Mouse (Mus musculus) gastrocnemius, adult 8-10 months (tissue): Measurements from ENCODE around the gene Fgfr2. TPM values are rescaled to one million over a fixed set of nuclear protein-coding genes. Genes with fewer than 3 reads are reported as not detected.

Experiments used
- DNase-seq, 2 experiments: peaks; one replicate each; pipeline ENCODE4 v3.0.0; 2022; ENCODE audit warnings: low spot score in 2 of 2
- total RNA-seq, 4 experiments: library from RNA; stranded (reverse); gene quantifications; 2 replicates each; pipeline ENCODE4 v1.2.4; 2022

Gene Fgfr2
- total RNA-seq, 4 experiments from 2014 or later = 0.17 to 1.3 (median 0.62) TPM

DNA sequence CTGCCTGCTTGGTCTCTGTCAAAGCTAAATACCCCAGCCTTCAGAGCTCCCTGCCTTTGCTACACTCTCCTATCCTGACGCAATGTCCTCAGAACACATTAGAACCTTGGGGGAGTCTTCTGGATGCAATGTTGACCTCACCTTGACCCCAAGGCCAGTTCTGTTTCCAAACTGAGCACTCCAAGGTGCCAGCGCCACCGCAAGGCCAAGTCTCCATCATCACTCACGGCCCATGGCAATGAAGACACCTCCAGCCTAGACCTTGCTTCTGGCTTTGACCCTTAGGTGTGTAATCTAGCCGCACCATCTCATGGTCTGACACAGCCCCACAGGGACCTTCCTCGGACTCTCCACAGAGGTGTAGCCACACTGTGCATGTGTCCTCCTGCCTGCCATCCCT lies 2325.6 kb downstream of the Fgfr2 start:
- DNase-seq = no peak

DNA sequence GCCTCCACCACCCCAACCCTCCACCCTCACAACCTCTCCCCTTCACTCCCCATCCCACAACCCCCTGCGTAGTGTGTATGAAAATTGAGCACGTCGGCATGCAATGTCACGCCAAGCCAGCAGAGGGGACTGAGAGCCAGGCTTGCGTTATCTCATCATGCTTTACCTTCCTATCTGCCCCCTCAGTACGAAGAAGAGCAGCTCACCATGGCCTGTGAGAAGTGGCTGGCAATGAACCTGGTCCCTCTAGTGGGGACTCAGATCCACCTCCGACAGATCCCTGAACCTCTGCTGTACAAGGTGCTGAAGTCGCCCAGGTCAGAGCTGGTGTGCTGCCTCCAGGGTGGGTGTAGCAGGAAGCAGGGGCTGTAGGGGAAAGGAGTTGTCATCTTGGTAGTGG lies 2326.4 kb downstream of the Fgfr2 start:
- DNase-seq = no peak

GRCm38 (mm10) chr7:130793671-130794070 lies 2329.5 kb downstream of the Fgfr2 start:
- DNase-seq = no peak

DNA sequence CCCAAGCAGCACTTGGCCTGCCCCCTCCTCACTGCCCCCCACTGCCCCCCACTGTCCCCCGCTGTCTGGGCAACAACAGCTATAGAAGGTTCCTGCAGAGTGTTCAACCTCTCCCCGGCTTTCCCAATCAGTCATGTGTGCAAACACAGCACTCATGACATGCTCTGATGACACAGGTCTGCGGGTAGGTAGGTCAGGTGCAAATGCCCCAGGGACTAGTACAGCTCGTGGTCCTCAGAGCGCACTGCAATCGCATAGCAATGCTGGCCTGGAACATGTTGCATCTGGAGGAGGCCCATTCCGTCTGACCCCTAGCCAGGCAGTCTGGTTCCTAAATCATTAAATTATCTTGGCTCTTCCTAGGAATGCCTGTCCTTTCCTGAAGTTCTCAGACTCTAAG lies 2333.7 kb downstream of the Fgfr2 start:
- no peak for DNase-seq

DNA sequence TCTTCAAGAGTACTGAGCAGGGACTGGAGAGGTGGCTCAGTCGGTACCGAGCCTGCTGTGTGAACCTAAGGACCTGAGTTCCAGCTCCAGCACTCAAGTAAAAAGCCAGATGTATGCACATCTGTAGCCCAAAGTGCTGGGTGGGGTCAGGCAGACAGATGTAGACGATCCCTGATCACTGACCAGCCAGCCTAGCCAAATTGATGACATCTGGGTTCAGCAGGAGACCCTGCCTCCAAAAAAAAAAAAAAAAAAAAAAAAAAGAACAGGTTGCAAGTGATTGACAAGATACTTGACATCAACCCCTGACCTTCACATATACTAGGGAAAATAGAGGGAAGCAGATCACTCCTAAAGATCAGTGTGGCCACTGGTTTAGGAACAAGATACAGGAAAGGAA lies 2334.2 kb downstream of the Fgfr2 start:
- no peak for DNase-seq

GRCm38 (mm10) chr7:130787537-130787936 lies 2335.6 kb downstream of the Fgfr2 start:
- DNase-seq = no peak

GRCm38 (mm10) chr7:130786708-130787107 lies 2336.4 kb downstream of the Fgfr2 start:
- DNase-seq = no peak

DNA sequence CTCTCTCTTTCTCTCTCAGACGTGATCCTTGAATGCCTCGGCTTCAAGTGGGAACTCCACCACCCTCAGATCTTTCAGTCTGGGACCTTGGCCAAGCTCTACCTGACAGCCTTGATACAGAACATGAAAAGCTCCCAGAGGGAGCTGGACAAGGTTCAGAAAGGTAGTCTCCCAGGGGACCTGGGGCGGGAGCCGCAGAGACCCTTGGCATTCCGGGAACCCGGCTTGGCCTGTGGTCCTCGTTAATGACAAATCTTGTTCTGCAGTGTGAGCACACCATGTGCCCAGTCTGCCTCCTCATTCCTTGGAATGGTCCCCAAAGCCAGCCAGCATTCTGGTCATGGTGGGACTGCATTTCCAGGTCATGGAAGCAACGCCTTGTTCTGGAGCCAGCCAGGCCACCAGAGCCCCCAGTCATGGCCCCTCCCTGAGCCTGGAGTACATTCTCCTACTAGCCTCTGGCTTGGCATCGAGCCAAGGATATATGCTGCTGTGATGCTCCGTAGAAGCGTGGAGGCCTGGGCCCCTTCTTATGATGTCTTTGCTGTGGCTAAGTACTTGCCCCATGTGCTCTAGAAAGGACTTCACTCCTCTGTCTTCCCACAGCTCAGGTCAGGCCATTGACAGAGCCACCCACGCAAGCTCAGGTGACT lies 2337.1 kb downstream of the Fgfr2 start:
- DNase-seq = no peak

DNA sequence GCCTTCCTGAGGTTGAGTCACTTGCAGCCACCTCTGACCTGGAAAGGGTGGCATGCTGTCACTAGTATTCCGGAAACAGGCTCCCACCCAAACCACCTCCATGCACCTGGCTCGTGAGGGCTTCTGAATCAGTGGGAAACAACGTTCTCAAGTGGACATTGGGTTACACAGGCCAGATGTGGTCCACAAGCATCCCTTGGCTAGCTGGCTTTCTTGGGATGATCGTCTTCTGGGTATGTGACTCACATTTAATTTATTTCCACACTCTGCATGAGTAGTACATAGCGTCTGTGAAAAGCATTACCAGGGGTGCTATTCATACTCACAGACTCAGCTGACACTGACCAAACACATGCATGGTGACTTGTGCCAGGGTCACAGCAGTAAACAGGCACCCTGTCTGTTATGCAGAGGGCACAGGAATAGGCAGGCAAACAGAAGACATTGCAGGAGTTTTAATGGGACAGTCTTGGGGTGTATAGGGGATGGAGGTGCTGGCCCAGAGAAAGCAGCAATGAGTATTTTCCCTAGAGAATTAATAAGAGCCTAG lies 2340.6 kb downstream of the Fgfr2 start:
- DNase-seq = no peak

DNA sequence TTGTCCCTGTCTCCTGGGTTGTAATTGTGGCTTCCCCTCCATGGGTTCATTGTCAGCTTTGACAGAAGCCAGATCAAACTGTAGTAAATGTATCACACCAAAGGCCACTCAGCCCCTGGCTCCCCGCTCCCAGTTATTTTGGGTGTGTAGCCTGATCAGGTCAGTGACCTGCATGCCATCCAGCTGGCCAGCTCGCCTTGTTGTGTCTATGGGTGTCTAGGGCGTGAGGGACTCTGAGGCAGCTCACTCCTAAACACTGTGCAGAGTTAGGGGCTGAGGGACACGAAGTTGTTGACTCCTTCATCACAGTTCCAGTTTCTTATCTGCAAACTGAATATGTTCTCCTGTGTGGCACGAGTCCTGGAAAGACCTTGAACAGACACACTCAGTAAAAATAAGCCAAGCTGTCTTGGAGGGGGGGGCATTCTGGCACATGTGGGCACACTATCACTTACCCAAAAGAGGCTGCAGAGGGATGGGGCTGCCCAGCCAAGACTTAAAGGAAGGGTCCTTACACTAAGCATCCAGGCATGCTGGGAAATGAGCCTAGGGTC lies 2342.2 kb downstream of the Fgfr2 start:
- peak in 1 of 2 experiments; percentile 48 for DNase-seq

- no peak for DNase-seq
Measured at GRCm38 (mm10) chr7:130773914-130774630, 2349.1 kb downstream of the Fgfr2 start, which contains the start of gene Btbd16. Gene Btbd16, plus strand, starts transcription at chr7:130774069.

- DNase-seq = no peak
Measured at GRCm38 (mm10) chr7:130773171-130773830, 2349.8 kb downstream of the Fgfr2 start.

GRCm38 (mm10) chr7:130770707-130771106 lies 2352.4 kb downstream of the Fgfr2 start:
- DNase-seq = peak; percentile 45 to 63

- no peak for DNase-seq
Measured at GRCm38 (mm10) chr7:130768151-130768550, 2355.0 kb downstream of the Fgfr2 start.

DNA sequence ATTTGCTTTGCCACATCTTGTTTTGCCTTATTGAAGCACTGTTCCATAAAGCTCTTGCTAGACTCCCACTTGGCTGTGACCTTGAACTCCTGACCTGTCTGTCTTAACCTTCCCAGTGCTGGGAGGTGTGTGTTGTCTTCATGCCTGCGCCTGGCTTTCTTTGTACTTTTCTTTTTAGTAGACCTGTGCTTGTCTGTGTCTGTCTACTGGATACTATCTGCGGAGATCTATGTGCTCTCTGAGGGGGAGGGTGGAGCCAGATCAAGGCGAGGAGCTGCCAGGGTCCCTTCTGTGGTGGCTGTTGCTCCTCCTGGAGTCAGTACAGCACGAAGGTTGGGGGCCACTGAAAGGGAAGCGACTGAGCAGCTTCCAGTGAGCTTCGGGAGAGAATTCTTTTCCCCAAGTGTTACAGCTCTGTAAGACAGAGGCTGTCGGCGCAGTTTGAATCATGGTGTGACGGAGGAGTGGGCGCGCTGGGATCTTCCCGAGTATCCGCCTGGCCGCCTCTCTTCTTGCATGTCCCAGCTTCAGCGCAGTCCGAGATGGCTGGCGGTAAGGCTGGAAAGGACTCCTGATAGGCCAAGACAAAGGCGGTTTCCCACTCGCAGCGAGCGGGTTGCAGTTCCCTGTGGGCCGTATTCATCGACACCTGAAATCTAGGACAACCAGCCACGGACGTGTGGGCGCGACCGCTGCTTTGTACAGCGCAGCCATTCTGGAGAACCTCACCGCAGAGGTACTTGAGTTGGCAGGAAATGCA lies 2356.6 kb downstream of the Fgfr2 start:
- DNase-seq = no peak

GRCm38 (mm10) chr7:130764160-130764559 lies 2359.0 kb downstream of the Fgfr2 start:
- no peak for DNase-seq

DNA sequence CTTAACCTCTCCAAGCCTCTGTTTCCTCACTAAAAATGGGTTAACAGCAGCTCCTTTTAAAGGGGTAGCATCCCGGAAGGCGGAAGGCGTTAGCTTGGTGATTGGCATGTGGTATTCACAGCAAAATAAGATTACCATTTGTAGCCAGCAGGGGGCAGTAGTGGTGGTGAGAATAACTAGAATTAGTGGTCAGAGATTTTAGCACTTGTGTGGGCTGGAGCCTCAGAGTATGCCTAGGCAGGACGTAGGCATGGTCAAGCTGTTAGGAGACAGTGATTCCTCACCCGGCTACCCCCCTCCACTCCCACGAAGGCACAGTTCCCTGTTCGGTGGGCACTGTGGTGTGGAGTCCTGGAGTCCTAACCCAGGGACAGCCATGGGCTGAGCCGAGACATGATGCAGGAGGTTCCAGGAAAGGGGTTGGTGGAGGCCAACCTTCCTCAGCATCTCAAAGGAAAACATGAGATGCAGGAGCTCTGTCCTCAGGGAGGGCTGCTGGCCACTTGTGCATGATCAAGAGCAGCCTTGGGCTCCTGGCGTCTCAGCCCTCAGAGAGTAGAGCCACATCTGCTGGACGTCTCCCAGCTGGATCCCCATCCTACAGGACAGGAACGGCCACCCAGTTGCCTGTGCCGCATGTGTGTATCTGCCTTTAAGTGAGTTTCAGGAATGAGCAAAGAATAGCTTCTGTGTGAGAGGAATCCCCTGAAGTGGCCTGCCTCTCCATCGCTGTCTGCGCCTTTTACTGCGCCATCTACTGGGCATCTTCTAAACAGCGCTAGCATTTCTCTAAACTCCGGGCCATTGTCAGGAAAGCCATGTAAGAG lies 2360.9 kb downstream of the Fgfr2 start:
- DNase-seq = peak in 1 of 2 experiments; percentile 22

- no peak for DNase-seq
Measured at GRCm38 (mm10) chr7:130757326-130757865, 2365.8 kb downstream of the Fgfr2 start.

DNA sequence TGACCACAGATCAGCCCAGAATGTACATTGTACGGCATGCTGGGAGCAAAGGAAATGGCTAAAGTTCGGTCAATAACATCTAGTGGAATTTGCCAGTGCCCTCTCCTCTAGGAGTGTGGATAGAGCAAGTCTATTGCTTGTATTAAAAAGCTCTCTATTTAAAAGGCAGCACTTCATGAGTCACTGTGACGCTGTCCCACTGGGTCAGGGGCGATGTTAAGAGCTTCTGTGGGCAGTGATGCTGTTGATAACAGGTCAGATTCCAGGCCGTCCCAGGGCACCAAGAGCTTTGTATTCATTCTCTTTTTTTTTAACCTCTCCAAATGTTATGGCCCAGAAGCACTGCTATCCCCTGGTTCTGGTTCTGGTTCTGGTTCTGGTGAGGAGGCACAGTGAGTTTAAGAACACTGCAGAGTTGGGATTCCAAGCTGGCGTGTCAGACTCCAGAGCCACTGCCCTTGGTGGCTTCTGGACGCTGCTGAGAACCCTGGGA lies 2366.8 kb downstream of the Fgfr2 start:
- no peak for DNase-seq

DNA sequence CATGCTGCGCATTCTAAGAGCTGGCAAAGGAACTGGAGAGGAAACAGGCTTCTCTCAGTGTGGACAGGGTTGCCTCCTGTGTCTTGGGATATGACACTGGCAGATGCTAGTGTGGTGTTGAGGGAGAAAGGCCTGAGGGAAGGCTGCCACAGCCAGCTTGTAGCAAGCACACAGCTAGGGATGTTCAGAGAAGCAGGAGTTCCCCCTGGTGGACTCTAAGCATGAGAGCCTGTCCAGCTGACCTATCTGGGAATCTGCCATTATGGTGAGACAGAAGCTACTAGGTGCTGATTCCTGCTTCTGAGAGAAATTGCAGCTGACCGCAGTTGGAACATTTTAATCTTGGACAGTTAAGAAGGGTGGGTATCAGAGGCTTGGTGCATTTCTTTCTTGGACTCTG lies 2368.4 kb downstream of the Fgfr2 start:
- DNase-seq = no peak
